Mouse (Mus musculus) retina, embryonic 14.5 days (tissue): ENCODE results near the gene Ccdc61.

Experiments
- DNase-seq: peaks from one replicate; pipeline ENCODE4 v3.0.0-alpha.2; 2015; ENCODE audit warnings: low spot score

The Ccdc61 gene

DNA sequence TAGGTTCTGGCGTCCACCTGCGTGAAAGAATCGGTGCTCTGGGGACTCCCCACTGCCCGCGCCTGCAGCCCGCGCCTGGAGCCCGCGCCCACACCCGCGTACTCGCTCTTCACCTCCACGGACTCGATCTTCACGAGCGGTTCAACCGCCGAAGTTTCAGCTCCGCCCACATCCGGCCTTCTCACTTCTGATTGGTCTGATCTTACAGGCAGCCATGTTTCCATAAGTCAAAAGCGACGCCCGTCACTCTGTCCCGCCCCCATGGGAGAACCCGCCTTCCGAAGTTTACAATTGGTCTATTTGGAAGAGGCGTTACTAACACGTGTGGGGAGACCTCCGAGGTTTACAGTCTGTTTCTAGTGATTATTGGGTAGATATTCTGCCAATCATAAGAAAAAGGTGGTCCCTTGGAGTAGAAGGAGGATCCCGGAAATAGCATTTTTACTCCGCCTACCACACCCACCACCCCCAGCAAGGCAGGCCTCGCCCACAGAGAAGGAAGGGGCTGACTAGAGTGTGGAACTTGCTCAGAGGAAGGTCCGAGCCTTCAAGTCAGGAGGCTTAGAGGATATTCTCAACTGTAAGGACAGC is at the start of gene Ccdc61:
Ccdc61 (minus strand) TSS at position 175 of the 591 bp plus-strand sequence.
- peak; percentile 100 for DNase-seq

DNA sequence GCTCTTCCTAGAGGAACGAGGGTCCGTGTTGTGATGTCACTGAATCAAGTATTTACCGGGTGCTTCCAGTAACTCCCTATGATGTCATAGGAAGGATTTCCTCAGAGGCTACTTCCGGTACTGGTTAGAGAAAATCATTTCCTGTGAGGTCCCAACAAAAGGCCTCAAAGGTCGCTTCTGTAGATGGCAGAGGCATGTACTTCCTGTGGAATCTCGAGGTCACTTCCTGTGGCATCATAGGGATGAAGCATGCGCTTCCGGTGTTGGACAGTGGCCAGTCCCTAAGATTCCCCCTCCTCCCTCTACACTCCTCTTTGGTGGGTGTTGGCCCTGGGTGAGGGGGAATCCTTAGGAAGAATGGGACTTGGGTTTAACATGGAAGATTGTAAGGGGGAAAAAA is 49.2 kb upstream of the Ccdc61 start:
- DNase-seq, result no peak

DNA sequence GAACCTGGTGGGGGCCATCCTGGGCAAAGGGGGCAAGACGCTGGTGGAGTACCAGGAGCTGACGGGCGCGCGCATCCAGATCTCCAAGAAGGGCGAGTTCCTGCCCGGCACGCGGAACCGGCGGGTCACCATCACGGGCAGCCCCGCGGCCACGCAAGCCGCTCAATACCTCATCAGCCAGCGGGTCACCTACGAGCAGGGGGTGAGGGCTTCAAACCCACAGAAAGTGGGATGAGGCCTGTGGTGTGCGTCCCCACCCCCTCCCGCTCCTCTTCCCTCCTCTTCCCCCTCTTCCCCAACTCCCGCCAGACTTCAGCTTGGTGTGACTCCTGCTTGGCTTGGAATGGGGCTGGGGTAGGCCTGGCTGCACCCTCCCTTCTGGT is 48.2 kb upstream of the Ccdc61 start:
- no peak for DNase-seq

DNA sequence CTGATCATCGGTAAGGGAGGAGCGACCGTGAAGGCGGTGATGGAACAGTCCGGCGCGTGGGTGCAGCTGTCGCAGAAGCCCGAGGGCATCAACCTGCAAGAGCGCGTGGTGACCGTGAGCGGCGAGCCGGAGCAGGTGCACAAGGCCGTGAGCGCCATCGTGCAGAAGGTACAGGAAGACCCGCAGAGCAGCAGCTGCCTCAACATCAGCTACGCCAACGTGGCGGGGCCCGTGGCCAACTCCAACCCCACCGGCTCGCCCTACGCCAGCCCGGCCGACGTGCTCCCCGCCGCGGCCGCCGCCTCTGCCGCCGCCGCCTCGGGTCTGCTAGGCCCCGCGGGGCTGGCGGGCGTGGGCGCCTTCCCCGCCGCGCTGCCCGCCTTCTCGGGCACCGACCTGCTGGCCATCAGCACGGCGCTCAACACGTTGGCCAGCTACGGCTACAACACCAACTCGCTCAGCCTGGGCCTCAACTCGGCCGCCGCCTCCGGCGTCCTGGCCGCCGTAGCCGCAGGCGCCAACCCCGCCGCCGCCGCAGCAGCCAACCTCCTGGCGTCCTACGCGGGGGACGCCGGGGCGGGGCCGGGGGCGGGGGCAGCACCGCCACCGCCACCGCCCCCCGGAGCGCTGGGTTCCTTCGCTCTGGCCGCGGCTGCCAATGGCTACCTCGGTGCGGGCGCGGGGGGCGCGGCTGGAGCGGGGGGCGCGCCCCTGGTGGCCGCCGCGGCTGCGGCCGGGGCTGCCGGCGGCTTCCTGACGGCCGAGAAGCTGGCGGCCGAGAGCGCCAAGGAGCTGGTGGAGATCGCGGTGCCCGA is 47.6 kb upstream of the Ccdc61 start:
- DNase-seq, result peak; percentile 69

DNA sequence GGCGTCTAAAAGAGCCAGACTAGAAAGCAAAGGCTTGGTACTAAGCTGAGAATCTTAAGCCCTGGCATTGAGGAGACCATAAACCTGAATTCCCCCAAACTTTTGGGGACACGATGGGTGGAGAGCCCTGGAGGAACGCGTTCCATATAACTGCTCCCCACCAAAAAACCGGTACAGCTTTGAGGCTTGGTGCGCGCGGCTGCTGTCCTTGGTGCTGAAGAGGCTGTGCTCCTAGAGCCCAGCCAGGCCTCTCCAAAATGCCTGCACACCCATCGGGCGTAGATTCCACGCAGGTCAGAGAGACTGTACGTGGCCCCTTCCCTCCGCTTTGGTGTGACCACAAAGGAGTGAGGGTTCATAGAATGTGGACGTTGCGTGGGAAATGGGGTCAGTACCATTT is 41.2 kb upstream of the Ccdc61 start:
- DNase-seq, result peak; percentile 77

DNA sequence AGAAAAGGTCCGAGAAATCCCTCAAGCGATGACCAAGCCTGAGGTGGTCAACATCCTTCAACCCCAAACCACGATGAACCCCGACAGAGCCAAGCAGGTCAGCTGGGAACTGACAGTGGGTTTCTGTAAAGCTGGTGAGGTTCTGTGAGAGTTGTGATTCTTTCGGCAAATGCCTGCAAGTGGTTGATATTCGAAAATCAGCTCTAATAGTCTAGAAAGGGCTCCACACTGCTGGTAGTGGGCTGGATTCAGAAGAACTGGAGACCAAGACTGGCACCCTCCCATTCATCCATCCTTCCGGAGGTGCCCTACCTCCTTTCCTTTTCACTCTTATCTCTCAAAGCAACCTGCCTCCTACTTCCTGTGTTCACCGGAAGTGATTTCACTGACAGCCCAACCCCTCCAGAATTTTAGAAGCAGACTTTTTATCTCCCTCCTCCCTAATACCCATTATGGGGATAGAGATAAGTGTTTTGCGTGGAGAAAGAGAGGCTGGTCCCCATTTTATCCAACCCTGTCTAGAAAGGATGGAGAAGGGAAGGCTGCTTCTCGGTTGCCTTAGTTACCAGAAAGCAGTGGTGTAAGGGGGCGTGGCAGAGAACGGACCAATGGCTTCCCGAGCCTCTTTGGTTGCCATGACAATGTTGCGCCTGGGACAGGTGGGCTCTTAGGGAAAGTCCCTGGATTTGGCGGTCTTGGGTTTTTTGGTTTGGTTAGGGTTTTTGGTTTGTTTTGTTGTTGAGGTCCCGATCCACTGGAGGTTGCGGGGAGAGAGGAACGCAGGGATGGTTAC is 40.5 kb upstream of the Ccdc61 start:
- DNase-seq, result peak; percentile 62

DNA sequence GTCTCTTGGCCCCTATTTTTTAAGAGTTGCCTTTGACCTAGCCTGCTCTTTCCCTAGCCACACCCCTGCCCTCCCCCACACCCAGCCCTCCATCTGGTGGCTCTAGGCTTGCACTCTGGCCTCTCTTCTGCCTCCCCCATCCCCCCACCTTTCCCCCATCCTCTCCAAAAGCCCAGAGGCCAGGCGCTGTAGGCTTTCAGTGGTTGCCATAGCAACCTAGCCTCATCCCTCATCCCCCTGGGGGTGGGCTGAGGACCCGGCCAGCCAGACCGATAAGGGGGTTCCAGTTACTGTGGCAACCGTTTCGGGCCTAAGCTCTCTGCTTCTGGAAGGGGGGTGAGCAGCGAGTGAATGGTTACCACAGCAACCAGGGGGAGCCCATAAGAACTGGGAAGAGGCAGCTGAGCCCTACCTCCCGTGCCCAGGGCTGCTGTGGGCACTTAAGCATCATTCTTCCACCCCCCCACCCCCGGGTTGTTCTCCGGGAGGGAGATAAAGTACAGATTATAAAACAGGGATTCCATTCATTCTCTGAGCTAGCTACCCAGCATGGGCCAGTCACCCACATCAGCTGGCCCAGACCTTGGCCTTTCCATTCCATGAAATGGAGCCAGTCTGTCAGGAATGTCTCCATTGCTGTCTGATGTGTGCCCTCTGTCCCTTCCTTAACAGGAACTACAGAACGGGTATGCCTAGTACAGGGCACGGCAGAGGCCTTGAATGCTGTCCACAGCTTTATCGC is 39.7 kb upstream of the Ccdc61 start:
- peak; percentile 83 for DNase-seq

DNA sequence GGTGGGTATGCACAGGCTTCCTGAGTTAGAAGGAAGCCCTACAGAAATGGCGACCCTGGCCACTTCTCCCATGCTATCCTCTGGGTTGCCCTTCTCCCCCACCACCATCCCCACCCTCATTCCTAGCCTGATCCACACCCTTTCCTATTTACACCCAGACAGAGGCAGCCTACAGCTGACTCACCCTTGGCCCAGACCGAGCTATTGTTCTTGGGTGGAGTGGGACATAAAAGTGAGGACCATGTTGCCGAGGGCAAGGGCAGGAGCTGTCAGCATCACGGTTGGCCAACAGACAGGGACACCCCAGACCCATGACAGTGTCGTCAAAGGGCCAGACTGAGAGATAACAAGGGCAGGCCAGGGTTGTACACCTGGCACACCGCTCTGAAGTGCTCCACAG is 37.9 kb upstream of the Ccdc61 start:
- no peak for DNase-seq

DNA sequence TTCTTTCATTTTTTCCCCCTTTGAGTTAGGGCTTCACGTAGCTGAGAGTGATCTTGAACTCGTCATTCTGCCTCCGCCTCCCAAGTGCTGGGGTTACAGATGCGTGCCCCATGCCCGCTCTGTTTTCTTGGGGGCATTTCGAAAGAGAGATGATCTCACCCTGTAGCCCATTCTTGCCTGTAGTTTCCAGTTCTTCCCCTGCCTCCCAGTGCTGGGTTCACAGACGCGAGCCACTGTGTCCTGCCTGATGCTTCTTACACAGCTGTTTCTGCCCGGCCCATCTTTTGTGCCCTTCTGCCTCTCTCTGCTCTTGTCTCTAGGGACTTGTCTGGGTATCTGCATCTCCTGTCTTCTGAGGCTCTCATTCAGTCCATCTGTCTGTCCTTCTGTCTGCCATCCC is 32.6 kb upstream of the Ccdc61 start:
- DNase-seq, result no peak

DNA sequence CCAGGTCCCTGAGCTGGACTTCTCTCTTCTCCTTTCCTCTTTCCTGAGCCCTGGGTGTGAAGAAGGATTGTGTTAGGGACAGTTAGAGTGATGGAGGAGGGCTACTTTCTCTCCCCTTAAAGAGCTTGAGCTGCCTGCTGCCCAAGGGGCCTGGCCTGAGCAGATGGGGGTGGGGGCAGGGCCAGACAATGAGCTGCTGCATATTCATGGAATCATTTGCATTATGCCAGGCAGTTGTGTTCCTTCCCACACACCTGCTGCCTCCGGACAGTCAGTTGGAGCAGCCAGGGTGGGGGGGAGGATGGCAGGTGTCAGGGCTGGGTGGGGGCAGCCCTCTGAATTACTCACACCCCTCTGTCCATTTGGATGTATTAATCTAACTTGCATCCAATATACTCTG is 32.2 kb upstream of the Ccdc61 start:
- DNase-seq, result no peak

DNA sequence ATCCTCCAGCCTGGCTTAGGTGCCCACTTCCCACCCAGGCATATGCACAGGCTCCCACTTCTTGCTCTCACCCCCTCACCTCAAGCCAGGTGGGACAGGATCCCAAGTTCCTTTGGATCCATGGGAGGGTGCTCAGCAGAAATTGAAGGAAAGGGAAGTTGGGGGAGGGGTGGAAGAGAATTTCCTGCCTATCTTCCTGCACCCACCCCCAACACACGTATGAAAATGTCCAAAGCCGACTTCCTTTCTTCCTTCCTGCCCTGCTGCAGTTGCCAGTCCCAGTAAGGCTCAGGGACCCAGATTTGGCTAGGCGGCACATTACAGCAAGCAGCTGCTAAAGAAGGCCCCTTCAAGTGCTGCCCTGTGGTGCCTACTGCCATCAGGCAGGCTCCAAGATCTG is 17.5 kb upstream of the Ccdc61 start:
- no peak for DNase-seq

DNA sequence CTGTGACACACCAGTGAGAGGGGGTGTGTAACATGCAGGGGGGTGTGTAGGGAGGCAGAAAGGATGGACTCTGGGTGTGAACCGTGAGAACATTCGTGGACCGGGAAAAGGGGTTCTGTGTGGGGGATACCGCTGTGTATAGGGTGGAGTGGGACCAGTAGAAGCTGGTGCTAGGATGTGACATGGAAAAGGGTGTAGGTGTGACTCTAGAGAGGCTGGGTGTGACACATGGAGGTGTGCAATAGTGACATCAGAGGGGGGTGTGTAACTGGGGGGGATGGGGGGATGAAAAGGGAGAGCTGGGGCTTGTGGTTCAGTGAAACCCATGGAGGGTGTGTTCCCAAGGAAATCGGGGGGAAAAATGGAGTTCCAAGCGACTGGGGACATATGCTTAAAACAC is 16.7 kb upstream of the Ccdc61 start:
- DNase-seq, result no peak

DNA sequence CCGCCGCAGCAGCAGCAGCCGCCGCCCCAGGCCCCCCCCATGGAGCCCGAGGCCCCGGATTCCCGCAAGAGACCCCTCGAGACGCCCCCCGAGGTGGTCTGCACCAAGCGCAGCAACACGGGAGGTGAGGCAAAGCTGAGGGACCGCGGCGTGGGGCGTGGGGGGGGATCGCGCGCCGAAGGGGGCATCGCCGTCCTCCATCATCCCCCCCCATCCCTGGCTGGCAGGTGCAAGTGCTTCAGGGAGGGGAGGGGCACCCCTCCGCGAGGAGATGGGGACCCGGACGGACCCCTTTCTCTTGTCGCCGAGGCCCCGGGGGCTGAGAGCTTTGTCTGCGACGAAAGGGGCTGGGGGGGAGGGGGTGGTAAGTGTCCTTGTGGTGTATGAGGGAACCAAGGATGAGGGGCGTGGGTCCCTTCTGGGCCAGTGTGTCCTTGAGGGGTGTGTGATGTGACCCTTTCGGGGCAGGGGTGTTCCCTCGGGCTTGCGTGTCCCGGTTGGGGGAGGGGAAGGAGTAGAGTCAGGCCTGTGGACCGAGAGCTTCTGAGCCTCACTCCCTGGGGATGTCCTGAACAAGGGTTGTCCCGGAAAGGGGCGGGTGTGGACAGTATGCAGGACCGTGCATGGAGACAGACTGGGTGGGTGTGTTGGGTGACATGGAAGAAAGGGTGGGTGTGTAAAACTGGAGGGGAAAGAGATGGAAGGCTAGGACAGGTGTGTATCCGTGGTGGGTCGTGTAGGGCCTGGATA is 16.0 kb upstream of the Ccdc61 start:
- DNase-seq, result peak; percentile 42

DNA sequence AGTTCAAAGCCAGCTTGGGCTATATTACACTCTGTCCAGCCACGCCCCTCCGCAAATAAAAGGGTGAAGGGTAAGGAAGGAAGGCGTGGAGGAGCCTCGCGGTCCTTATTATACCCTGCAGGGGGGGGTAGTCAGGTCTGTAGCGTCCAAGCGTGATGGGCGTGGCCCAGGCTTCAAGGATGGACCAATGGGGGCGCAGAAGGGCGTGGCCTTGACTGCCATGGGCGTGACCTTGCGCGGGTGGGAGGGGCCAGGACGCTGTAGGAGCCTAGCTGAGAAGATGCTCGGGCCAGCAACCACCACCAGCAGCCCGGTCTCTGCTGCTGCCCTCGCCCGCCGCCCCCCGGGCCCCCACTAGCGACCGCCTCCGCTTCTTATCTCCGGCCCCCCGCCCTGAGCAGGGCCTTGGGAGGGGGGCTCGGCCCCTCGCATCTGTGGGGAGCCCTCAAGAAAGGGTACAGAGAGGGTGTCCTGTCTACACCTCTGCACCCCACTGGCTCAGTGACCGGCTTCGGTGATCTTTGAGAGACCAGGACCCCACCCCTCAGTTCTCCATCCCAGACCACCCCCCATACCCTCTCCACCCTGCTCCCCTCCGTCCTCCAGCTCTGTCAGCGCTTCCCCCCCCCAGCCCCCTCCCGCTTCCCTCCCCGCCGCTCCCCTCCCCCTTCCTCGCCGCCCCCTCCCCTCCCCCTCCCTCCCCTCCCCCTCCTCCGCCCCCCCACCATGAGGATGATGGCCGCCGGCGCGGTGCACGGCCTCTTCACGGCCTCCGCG is 15.1 kb upstream of the Ccdc61 start, which contains the start of gene Nova2:
Nova2 (plus strand) TSS at position 727 of the 777 bp plus-strand sequence.
- peak; percentile 96 for DNase-seq

DNA sequence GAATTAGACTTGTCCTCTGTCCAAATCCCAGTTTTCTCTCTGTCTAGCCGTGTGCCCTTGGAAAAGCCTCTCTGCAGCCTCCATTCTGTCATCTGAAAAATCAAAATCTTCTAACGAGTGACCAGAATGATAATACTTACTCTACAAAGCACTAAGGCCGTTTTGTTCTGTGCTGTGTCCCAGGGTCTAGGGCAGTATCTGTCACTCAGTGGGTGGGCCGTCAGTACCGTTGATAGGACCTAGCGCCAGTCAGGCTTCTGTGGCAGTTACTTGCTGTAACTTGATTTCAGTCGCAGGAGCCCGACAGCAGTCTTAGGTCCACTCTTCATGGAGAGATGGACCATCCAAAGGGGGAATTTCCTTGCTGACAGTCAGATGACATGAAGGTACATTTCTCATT is 14.1 kb upstream of the Ccdc61 start:
- DNase-seq, result peak; percentile 27

DNA sequence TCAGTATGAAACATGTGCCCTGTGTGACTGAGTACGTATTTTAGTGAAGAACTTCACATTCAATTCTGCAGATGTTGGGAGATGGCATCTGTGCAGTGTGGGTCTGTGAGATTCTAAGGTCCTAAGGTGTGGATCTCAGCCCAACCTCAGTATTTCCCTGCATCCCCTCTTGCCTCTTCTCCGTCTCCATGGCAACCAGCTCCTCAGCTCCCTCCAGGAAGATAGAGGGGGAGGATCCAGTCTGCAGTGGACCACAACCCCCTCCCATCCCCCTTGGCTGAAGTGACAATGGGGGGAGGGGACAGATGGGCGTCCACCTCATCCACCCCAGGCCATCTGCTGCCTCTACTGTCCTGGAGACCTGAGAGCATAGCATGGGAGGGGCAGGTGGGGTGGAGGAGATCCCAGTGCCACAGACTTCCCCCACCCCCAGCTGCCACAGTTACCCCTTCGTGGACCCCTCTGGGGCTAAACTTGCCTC is 13.5 kb upstream of the Ccdc61 start:
- peak; percentile 60 for DNase-seq

DNA sequence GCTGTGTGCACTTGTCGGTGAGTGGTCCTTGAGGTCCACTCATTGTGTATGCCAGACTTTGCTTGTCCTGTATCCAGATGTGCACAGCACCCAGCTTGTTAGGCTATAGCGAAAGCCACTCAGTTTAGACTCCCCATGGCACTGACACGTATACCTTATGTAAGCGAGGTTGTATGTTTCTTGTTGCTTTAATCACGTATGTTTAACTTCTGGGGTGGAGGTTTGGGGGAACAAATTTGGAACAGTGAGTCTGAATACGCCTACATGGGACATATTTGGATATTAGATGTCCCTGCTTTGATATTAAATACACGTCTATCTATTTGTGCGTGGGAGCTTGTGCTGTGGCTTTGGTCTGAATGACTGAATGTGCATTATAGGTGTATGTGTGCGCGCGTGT is 13.1 kb upstream of the Ccdc61 start:
- DNase-seq, result no peak

DNA sequence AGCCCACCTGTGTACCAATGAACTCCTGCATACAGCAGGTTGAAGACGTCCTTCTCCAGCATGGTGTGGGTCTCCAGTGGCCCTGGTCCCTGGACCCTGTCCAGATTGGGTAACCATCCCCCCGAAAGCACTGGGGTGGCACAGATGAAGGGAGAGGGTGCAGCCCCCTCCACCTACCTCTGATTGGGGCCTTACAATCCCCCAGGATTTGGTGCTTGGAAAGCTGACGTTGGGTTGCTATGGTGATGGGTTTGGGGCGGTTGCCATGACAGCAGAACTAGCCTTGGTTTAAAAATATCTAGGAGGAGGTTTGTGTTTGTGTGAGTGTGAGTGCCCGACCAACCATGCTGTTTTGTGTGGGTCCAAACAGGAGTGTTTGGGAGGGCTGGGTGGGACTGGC is 12.6 kb upstream of the Ccdc61 start:
- DNase-seq, result peak; percentile 42

DNA sequence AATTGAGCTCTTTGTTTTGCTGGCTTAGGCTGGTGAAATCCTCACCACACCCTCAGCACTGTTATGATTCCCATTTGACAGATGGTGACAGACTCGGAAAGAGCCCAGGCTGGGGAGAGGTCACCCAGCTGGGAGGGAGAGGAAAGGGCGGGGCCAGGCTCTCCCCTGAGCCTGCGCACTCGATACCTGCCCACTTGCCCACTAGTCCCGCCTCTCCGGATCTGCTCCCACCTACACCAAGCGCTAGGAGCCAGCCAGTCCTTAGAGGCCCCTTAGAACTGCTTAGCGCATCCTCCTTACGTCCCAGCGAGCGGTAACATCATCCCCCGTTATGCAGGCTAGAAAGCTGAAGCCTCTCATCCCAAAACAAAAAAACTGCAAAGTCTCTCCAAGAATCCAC is 10.9 kb upstream of the Ccdc61 start:
- DNase-seq, result peak; percentile 60

DNA sequence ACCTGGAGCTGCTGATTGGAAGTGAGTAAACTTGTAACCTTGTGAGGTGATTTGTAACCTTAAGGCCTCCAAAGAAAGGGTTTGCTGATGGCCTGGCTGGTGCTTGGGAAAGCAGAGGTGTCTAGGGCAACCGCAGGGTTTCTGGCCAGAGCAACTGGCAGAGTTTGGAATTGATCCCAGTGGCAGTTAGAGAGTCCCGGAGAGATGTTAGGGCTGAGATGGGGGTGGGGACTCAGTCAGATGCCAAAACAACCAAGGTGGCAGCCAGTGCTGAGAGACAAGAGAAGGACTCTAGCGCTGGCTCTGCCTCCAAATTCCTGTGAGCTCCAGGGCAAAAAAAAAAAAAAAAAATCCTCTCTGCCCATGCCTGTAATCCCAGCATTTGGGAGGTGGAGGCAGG is 7.7 kb upstream of the Ccdc61 start:
- DNase-seq, result no peak

DNA sequence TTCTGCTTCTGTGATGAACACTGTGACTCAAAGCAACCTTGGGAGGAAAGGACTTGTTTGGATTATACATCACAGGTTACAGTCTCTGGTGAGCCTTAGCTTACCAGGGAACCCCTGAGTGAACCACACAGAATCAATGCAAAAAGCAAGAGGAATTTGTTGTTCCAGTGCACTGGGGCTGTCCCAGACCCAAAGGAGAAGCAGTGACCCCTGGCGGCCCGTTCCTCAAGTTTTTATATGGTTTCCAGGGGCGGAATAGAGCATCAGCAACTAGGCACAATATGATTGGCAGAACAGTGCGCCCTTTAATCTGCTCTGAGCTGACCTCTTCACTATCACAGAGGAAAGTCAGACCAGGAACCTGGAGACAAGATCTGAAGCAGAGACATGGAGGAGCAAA is 6.0 kb upstream of the Ccdc61 start:
- DNase-seq, result no peak
